Mouse (Mus musculus): ENCODE data around the gene E2f6.

The E2f6 gene

DNA sequence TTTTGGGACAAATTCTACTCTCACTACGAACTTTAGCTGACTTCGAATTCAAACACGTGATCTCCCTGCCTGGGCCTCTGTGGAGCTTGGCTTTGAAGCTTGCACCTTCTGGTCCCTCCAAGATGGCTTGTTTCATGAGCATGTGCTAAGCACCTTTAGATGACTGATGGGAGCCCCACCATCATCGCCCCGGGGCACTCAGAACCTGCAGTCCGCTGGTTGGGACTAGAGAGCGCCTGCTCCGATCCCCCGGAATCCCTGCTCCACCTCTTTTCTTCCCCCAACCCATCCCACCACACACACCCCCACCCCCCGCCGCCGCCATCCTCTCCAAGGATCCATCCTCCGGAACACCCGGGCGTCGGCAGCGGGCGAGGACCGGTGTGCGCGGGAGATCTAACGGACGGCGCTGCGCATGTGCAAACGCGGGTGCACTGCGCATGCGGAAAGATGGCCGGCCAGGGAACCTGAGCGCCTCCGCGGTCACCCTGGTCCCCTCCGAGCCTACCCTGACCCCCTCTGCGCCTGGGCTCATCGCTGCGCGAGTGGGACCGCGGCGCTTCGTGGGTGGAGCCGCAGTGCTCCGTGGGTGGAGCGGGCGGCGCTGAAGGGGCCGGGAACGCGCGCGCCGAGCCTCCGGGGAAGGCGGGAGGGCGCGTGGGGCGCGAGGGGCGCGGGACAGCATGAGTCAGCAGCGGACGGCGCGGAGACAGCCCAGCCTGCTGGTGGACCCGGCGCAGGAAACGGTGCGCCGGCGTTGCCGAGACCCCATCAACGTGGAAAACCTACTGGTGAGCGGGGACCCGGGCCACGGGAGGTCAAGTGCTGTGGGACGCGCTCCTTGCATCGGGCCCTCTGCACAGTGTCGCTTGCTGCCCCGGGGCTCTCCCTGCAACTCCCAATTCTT, at the start of gene E2f6:
Gene E2f6 (plus strand): TSS at position 439 of the 907 bp plus-strand sequence.
- DNase-seq (ENCODE audit: low spot score) = peak; percentile 92

DNA sequence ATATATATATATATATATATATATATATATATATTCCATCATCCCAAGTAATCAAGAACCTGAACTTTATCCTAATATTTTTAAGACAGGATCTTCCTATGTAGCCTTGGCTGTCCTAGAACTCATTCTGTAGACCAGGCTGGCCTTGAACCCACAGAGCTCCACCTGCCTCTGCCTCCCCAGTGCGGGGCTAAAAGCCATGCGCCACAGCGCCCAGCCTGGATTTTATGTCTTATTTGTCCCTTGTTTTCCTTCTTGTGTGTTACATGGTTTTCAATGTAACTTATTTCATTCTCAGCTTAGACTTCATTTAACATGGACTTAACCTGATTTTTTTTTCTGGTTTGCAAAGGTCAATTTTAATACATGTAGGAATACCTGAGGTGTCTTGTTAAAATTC, 49.3 kb upstream of the E2f6 start:
- no peak for DNase-seq (ENCODE audit: low spot score)

DNA sequence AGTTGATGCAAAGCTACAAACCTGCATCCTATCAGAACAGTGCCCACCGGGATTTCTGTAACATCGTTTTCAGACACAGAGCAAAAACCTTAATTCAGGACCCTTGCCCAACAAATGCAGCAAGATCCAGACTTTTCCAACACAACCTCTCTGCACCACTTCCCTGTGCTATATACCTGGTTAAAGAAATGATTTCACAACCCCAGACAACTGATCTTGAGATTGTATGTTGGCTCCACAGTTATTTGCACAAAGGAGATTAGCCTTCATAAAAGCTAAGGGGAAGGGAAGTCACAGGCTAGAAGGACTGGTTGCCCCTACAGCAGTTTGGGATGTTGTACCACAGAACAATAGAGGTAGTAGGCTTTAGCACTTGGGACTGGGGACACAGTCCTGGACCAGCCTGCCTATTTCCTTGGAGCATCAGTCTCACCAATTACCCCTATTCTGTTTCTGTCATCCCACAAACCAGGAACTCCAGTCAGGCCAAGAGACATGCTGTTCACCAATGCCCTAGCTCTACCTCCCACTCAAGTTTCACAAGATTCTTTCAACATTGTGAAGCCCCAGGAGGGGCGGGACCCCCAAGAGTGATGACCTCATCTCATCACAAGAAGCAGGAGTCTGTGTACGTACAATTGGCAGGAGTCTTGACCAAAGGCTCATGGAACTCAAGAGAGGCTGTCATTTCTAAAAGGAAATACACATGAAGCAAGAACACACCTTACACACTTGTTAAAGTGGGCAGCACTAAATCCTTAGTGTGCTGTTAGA, 46.9 kb upstream of the E2f6 start:
- DNase-seq (ENCODE audit: low spot score) = no peak

DNA sequence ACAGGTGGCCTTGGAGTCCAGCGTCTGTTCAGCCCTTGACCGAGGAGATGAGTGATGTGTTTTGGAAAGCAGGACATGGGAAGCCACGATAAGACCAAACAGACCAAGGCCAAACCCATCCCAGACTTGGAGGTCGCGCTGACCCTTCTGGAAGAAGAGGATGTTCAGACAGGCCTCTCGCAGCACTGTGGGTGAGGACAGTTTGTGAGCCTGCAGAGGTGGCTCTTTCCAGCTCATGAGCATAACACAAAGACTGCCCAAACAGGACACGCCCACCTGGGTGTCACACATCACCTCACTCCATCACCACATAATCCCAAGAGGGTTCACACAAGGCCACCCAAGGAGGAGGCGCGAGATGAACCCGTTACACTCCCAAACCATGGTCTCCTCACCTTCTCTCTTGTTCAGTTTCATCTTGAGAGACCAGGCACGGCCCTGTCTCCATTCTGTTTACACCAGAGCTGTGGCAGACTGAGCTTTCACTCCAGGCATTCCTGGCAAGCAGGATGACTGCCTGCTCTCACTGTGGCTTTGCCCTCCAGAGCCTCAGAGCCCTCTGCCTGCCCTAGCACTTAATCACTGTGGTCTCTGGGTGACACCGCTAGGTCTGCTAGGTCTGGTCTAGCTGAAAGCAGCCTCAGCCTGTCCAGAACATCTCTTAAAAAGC, 45.9 kb upstream of the E2f6 start:
- DNase-seq (ENCODE audit: low spot score) = no peak

DNA sequence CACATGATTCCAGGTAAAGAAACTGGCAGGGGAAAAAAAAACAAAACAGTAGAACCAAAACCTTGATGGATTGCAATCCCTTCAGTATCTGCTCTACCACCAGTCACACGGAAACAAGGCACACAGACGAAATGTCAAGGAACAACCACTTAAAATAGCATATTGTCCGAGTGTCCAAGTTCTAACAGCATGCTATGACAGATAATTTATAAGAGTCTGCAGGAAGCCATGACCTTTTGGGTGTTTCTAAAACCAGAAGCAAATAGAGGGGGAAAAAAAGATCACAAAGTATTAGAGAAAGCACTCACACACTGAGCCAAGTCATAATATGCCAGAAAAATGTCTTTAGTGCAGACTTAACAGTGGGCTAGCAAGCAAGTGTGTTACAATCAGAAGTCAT, 42.5 kb upstream of the E2f6 start:
- no peak for DNase-seq (ENCODE audit: low spot score)

DNA sequence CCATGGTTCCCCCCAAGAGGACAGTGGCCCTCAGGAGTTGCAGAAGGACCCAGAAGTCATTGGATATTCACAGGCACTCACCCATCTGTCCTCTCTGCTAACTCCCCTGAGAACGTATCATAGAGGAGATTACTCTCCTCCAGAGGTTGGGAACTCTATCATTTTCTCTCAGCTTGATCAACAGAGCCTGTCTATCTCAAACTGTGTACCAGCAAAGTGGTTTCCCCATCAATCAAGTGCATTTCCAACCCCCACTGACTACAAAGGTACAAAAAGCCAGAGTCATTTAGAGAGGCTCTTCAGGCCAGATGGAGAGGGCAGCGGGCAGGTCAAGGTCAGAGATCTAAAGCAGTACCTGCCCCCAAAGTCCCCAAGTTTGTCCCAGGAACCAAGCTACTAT, 42.1 kb upstream of the E2f6 start:
- peak; percentile 23 for DNase-seq (ENCODE audit: low spot score)

DNA sequence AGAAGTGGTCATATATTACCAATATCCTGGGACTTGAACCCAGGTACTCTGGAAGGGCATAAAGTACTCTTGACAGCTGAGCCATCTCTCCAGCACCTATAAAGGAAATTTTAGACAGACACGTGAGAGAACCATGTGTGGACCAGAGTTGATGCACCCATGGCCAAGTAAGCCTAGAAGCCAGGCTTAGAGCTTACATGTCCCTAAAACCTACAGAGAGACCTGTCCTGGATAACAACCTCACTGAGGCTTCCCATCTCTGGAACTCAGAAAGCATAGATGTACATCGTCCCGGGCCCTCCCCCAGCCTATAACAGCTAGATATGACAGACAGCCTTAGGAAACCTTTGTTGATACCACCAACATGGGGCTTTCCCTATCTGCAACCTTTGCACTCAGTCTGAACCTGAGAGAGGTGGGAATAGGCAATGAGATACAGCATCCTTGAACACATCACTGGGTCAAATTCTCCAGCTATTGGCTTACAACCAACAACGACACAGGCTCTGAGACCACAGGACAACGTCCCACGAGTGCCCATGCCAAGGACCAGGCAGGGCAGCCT, 41.1 kb upstream of the E2f6 start:
- no peak for DNase-seq (ENCODE audit: low spot score)

DNA sequence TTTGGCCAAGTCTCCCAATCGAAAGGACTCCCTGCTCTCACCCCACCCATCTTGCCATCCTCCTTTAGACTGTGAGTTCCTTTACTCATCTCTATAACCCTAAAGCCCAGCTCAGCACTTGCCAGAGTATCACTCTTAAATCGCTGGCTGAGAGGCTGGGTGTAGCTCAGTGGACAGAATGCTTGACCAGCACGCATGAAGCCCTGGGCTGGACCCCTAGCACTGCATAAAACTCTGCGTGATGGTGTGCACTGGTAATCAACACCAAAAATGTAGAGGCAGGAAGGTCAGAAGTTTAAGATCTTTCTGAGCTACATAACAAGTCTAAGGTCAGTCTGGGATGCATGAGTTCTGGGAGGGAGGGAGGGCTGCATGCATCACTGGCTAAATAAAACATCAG, 36.2 kb upstream of the E2f6 start:
- DNase-seq (ENCODE audit: low spot score) = no peak

DNA sequence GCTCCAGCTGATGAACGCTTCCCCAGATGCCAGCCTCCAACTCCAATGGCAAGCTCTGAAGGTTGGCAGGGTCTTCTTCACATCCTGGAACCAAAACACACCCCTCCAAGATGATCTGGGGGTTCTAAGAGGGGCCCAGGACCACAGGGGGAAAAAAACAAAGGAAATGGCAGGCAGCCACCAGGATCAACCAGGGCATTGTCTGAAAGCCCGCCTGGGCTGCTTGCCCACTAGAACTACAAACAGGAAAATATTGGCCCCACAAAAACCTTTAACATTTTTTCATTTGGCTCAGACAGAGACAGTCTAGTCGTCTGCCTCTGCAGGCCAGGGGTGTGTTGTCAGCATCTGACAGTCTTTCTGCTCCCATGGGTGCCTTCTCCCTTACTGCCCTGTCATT, 35.4 kb upstream of the E2f6 start:
- DNase-seq (ENCODE audit: low spot score) = no peak

DNA sequence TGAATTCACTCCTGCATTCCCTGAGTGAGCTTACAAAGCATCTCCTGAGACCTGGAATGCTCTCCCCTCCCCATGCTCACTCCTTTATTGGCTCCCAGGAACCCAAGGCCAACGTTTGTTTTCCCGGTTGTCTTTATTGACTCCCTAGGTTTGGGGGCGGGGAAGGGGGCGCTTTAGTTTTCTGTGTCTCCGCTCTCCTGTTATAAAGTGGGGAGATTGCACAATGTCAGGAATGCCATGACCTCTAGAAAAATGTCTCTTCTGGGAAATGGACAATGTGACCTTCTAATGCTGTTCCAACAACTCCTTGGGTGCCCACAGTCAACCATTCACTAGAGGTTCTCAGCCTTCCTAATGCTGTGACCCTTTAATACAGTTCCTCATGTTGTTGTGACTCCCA, 32.2 kb upstream of the E2f6 start:
- no peak for DNase-seq (ENCODE audit: low spot score)

DNA sequence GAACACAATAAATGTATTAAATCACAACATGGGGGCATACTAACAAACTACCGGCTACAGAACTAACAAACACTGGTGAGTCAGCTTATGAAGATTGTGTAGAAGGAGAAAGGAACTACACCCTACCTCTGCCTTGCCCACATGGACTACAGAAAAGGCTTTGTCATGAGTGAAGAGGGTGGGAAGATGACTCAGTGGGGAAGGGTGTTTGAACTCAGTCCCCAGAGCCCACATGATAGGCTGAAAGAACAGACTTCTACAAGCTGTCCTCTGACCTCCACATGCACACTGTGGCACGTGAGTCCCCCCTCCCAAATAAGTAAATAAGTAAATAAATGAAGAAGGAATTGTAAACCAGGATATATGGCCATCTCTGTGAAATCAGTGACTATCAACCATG, 31.6 kb upstream of the E2f6 start:
- no peak for DNase-seq (ENCODE audit: low spot score)

DNA sequence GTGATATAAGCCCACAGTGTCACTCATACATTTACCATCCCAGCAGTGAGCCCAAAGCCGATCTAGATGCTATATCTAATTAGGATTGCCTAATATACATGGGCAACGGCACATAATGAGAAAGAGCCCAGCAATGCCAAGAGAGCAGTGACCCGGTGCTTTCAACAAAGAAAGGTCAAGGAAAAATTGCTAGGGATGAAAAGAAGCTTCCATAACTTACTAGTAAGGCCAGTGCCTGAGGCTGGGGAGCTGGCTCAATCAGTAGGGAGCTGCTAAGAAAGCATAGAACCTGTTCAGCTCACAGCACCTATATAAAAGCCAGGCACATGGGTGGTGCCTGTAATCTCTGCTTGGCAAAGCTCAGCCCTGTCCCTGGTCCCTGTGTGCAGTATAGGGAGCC, 30.4 kb upstream of the E2f6 start:
- no peak for DNase-seq (ENCODE audit: low spot score)

DNA sequence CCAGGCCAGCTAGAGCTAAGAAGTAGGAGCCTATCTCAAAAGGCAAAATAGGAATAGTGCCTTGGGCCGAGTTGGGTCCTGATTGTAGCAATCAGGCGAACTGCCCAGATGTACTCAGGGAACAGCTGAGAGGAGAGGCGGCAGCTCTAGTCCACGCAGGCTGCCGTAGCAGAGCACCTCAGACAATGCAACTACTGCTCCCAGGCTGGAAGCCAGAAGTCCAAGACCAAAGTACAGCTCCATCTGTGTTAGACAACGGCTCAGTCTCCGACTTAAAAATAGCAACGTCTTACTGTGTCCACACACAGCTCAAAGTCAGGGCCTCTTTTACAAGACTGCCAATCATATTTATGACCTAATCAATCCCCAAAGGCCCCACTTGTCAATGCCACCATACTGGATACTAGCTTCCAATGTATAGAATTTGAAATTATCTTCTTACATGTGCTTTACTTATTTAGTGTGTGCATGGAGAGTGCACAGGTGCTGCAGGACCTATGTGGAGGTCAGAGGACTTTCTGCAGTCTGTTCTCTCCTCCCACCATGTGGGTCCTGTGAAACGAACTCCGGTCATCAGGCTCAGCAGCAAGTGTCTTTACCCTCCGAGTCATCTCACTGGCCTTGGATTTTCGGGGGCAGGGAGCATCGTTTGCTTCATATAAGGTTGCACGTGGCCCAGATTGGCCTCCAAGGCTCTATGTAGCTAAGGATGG, 29.6 kb upstream of the E2f6 start:
- no peak for DNase-seq (ENCODE audit: low spot score)

DNA sequence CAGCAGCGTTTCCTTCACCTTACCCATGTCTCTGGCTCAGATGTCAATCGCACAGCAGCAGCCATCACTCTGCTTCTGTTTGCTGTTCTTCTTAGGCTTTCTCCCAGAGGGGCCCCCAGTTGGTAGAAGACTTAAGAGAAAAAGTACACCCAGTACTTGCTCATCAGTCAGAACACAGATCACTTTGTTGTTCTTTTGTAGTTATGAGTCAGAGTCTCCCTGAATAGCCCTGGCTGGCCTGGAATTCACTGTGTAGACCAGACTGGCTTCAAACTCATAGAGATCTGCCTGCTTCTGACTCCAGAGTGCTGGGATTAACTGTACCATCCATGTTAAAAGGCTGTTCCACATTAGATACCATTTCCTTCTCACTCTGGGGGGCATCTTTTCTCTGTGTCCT, 22.2 kb upstream of the E2f6 start:
- DNase-seq (ENCODE audit: low spot score) = no peak

DNA sequence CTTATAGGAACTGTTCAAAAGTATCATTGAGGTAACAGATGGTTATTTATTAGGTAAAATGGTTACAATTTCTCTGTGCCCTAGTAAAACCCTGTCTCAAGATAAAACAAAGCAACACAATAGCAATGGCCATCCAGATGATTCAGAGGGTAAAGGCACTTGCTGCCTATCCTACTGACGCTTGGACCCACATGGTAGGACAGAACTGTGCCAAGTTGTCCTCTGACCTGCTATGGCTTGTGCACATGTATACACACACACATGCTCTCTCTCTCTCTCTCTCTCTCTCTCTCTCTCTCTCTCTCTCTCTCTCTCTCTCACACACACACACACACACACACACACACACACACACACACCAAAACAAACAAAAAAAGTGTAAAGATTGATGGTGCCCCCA, 21.6 kb upstream of the E2f6 start:
- DNase-seq (ENCODE audit: low spot score) = no peak

DNA sequence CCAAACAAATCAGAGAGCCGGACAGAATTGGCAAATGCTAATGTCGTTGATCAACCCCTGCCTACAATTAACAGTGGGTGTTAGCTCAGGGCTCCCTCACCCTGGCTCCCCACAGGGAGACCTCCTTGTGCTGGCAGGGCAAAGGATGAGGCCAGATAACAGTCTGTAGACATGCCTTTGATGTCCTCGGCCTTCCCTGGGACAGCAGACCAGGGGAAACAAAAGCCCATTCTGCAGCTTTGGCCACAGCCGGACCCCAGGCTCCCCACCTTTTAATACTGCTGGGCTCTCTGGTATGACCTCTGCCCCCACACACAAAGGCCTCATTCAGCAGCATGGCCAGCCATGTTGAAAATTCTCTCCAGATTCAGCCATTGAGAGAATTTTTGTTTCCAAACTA, 21.0 kb upstream of the E2f6 start:
- peak; percentile 89 for DNase-seq (ENCODE audit: low spot score)

DNA sequence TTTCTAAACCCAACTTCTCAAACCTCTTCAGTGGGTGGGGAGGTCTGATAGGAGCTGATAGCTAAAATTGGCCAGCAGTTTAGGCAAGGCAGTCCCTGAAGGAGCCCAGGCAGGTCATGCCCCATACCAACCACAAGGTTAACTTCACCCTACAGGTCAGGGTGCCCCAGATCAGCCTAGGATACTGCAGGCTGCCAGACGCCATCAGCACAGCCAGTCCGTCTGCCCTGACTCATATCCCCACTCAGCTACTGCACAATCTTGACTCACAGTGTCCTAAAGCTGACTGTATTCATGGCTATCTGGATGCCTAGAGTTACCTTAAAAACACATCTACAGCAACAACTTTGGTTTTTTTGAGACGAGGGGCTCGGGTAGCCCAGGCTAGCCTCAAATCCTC, 20.3 kb upstream of the E2f6 start:
- peak; percentile 55 for DNase-seq (ENCODE audit: low spot score)

DNA sequence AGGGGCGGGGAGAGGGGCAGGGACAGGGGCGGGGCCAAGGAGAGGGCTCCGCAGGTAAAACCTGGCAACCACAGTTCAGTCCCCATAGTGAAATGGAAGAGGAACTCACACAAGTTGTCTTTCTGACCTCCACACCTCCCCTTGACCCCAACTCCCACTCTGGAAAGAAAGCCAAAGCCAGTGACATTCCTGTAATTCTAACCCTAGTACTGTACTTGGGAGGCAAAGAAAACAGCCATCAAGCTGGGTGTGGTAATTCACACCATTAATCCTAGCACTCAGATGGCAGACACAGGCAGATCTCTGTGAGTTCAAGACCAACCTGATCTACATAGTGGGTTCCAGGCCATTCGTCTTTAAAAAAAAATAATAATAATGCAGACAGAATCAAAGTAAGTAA, 17.4 kb upstream of the E2f6 start:
- no peak for DNase-seq (ENCODE audit: low spot score)

DNA sequence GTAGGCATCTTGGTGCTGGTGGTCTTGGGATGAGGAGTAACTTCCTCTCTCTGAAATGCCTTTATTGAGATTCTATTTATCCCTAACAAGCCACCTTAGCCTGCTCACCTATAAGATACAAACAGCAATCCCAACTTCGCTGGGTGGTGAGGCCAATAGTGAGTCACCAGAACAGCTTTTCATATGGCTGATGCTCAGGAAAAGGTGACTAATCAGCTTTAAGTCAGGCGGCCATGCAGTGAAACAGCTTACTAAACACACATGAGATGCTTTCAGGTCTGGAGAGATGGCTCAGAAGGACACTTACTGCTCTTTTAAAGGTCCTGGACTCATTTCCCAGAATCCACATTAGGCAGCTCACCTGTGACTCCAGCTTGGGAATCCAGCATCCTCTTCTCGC, 15.0 kb upstream of the E2f6 start:
- no peak for DNase-seq (ENCODE audit: low spot score)

DNA sequence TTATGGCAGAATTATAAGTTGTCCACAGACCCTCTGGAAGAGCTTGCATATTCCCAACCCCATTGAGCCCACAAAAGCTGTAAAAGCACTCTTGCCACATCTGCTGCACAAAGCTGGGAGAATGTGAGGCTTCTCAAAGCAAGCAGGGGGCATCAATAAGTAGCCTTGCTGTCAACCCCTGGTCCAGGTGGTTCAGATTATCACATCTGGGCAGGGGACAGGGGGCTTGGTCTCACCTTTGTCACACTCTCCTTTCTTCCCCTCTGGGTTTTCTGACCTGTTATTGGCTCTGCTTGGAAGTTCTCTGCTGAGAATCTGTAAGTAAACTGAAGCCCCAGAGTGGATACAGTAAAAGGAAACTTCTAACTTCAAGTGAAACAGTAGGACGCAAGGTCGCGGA, 11.9 kb upstream of the E2f6 start:
- DNase-seq (ENCODE audit: low spot score) = peak; percentile 59

DNA sequence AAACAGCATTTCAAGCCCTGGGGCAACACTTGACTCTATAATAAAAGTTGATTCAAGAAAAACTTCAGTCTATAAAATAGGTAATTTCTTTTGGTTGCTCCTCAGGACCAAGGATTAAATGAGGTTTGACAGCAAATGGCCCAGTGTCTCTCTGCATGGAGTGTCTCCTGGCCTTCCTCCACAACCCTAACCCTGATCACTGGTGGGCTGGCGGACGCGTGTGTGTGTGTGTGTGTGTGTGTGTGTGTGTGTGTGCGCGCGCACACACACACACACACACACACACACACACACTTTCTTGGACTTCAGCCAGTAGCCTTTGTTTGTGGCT, 10.9 kb upstream of the E2f6 start:
- no peak for DNase-seq (ENCODE audit: low spot score)

Data from embryo, embryonic 10 days (tissue).